Mouse (Mus musculus): Measurements from ENCODE around the gene Sumo3. TPM values are rescaled to one million over a fixed set of nuclear protein-coding genes. Genes with fewer than 3 reads are reported as not detected.
A peak's percentile ranks its signal among the peaks of the same experiment; 100 is the strongest.

Sumo3 gene
- 100 to 1,000 TPM; 181 to 183 TPM for total RNA-seq (2021)
- long read RNA-seq, experiment 1, transcript Sumo3-201 (4 exons, 2,630 nt) = major isoform, 166 of 187 reads
- long read RNA-seq, experiment 1, transcript Sumo3-205 (5 exons, 1,005 nt) = minor isoform, 7 of 187 reads
- long read RNA-seq, experiment 1, partial matches to known transcripts = 4 of 187 reads
- long read RNA-seq, experiment 1, other reads (novel, unspliced or antisense) = 2 of 187 reads
- long read RNA-seq, experiment 2, transcript Sumo3-202 (4 exons, 1,874 nt) = minor isoform, 12 of 358 reads
- long read RNA-seq, experiment 2, transcript Sumo3-205 (5 exons, 1,005 nt) = minor isoform, 7 of 358 reads
- long read RNA-seq, experiment 2, transcript Sumo3-201 (4 exons, 2,630 nt) = major isoform, 267 of 358 reads
- long read RNA-seq, experiment 2, transcript Sumo3-204 (4 exons, 487 nt) = minor isoform, 5 of 358 reads
- long read RNA-seq, experiment 2, partial matches to known transcripts = 54 of 358 reads
- long read RNA-seq, experiment 2, other reads (novel, unspliced or antisense) = 12 of 358 reads

GRCm38 (mm10) chr10:77605908-77606826, at the start of gene Sumo3, which contains the start of gene Gm49325:
Gene Sumo3, plus strand, starts transcription at chr10:77606097.
Gene Gm49325, plus strand, starts transcription at chr10:77606197.
- DNase-seq (ENCODE audit: low spot score in 2 of 2) = peak; percentile 98 to 99

- no peak for DNase-seq (ENCODE audit: low spot score in 2 of 2)
Measured at GRCm38 (mm10) chr10:77556631-77557030, 49.3 kb upstream of the Sumo3 start.

GRCm38 (mm10) chr10:77557641-77558040, 48.3 kb upstream of the Sumo3 start:
- DNase-seq (ENCODE audit: low spot score in 2 of 2) = no peak

GRCm38 (mm10) chr10:77560090-77560489, 45.8 kb upstream of the Sumo3 start:
- no peak for DNase-seq (ENCODE audit: low spot score in 2 of 2)

- no peak for DNase-seq (ENCODE audit: low spot score in 2 of 2)
Measured at GRCm38 (mm10) chr10:77560830-77561229, 45.1 kb upstream of the Sumo3 start.

- no peak for DNase-seq (ENCODE audit: low spot score in 2 of 2)
Measured at GRCm38 (mm10) chr10:77561508-77561907, 44.4 kb upstream of the Sumo3 start.

- DNase-seq (ENCODE audit: low spot score in 2 of 2) = no peak
Measured at GRCm38 (mm10) chr10:77565005-77565404, 40.9 kb upstream of the Sumo3 start.

- DNase-seq (ENCODE audit: low spot score in 2 of 2) = peak; percentile 67 to 71
Measured at GRCm38 (mm10) chr10:77566651-77567050, 39.2 kb upstream of the Sumo3 start.

GRCm38 (mm10) chr10:77569481-77569880, 36.4 kb upstream of the Sumo3 start:
- DNase-seq (ENCODE audit: low spot score in 2 of 2) = no peak

- no peak for DNase-seq (ENCODE audit: low spot score in 2 of 2)
Measured at GRCm38 (mm10) chr10:77569973-77570658, 35.8 kb upstream of the Sumo3 start.

- DNase-seq (ENCODE audit: low spot score in 2 of 2) = no peak
Measured at GRCm38 (mm10) chr10:77572225-77572624, 33.7 kb upstream of the Sumo3 start.

- DNase-seq (ENCODE audit: low spot score in 2 of 2) = no peak
Measured at GRCm38 (mm10) chr10:77573162-77573561, 32.7 kb upstream of the Sumo3 start.

- DNase-seq (ENCODE audit: low spot score in 2 of 2) = no peak
Measured at GRCm38 (mm10) chr10:77580027-77580920, 25.6 kb upstream of the Sumo3 start.

GRCm38 (mm10) chr10:77581023-77581407, 24.9 kb upstream of the Sumo3 start:
- DNase-seq (ENCODE audit: low spot score in 2 of 2) = no peak

GRCm38 (mm10) chr10:77581408-77582284, 24.3 kb upstream of the Sumo3 start, which contains the start of gene Pttg1ip:
Gene Pttg1ip, plus strand, starts transcription at chr10:77581720.
- DNase-seq (ENCODE audit: low spot score in 2 of 2) = peak; percentile 88 to 90

- DNase-seq (ENCODE audit: low spot score in 2 of 2) = no peak
Measured at GRCm38 (mm10) chr10:77582285-77582618, 23.6 kb upstream of the Sumo3 start.

- DNase-seq (ENCODE audit: low spot score in 2 of 2) = no peak
Measured at GRCm38 (mm10) chr10:77583795-77584422, 22.0 kb upstream of the Sumo3 start.

- DNase-seq (ENCODE audit: low spot score in 2 of 2) = no peak
Measured at GRCm38 (mm10) chr10:77586637-77587036, 19.3 kb upstream of the Sumo3 start.

Data from adrenal gland, postnatal 4 days (tissue).